Mouse (Mus musculus): ENCODE data around the gene Ndst2. TPM values are rescaled to one million over a fixed set of nuclear protein-coding genes. Genes with fewer than 3 reads are reported as not detected.
A peak's percentile ranks its signal among the peaks of the same experiment; 100 is the strongest.

Gene Ndst2
- polyA plus RNA-seq, 1 experiment from 2014 or later, result 9.6 TPM

GRCm38 (mm10) chr14:20735892-20736390 lies 1.6 kb upstream of the Ndst2 start:
- Histone ChIP-seq H3K27me3 (ENCODE audit: control insufficient read depth, insufficient read depth, low read length) (no peaks in the 10 kb centered on the region), H3K4me2 (replicated peaks; ENCODE audit: low read depth) (no peak overlapping the region), H3K27ac (replicated peaks) (0 out of 2 replicates have a peak overlapping the region, but pooled peaks have one; percentile 65), H3K36me3 (ENCODE audit: control insufficient read depth, insufficient read depth, low read length) (peaks cover 6% of the 10 kb centered on the region; the same call in 1 of the 2 replicates), H3K9ac (ENCODE audit: low read length) (peak overlapping the region; percentile 2; the same call in 1 of the 2 replicates), H3K9me3 (ENCODE audit: control insufficient read depth, low read length) (no peaks in the 10 kb centered on the region), H3K4me1 (replicated peaks; ENCODE audit: control insufficient read depth, insufficient read depth) (peaks cover 3% of the 10 kb centered on the region; the same call in 1 of the 2 replicates), H3K4me3 (ENCODE audit: low read depth, low read length) (no peak overlapping the region)
- 72% methylated on average over 13 of the region's 13 CpGs for WGBS
- TF ChIP-seq EP300 (optimal IDR thresholded peaks at IDR 0.05), result no peak
- TF ChIP-seq CTCF (IDR thresholded peaks at IDR 0.05; ENCODE audit: low read depth), result no peak
- ATAC-seq (ENCODE audit: low FRiP score, low TSS enrichment) (no peak), DNase-seq (ENCODE audit: low spot score) (no peak)

- DNase-seq (ENCODE audit: low spot score) (no peak), ATAC-seq (ENCODE audit: low FRiP score, low TSS enrichment) (no peak)
- peak overlapping the region; percentile 65 for H3K27ac ChIP-seq (replicated peaks)
- H3K27me3 ChIP-seq (ENCODE audit: control insufficient read depth, insufficient read depth, low read length), result no peaks in the 10 kb centered on the region
- peaks cover 3% of the 10 kb centered on the region; the same call in 1 of the 2 replicates for H3K4me1 ChIP-seq (replicated peaks; ENCODE audit: control insufficient read depth, insufficient read depth)
- TF ChIP-seq EP300 (optimal IDR thresholded peaks at IDR 0.05) (no peak), CTCF (IDR thresholded peaks at IDR 0.05; ENCODE audit: low read depth) (no peak)
- H3K9ac ChIP-seq (ENCODE audit: low read length), result no peak overlapping the region; the same call in 1 of the 2 replicates
- H3K4me3 ChIP-seq (ENCODE audit: low read depth, low read length), result no peak overlapping the region
- WGBS, result 42% methylated on average over 2 of the region's 2 CpGs
- peaks cover 5% of the 10 kb centered on the region for H3K36me3 ChIP-seq (ENCODE audit: control insufficient read depth, insufficient read depth, low read length)
- no peaks in the 10 kb centered on the region for H3K9me3 ChIP-seq (ENCODE audit: control insufficient read depth, low read length)
- H3K4me2 ChIP-seq (replicated peaks; ENCODE audit: low read depth), result no peak overlapping the region
Observed at GRCm38 (mm10) chr14:20735052-20735451, 690 bp upstream of the Ndst2 start.

- peak overlapping the region; percentile 89 for H3K4me3 ChIP-seq (ENCODE audit: low read depth, low read length)
- no peaks in the 10 kb centered on the region for H3K9me3 ChIP-seq (ENCODE audit: control insufficient read depth, low read length)
- no peak for DNase-seq (ENCODE audit: low spot score)
- H3K4me1 ChIP-seq (replicated peaks; ENCODE audit: control insufficient read depth, insufficient read depth), result peaks cover 3% of the 10 kb centered on the region; the same call in 1 of the 2 replicates
- no peak for TF ChIP-seq CTCF (IDR thresholded peaks at IDR 0.05; ENCODE audit: low read depth)
- TF ChIP-seq EP300 (optimal IDR thresholded peaks at IDR 0.05), result no peak
- peaks cover 17% of the 10 kb centered on the region for H3K36me3 ChIP-seq (ENCODE audit: control insufficient read depth, insufficient read depth, low read length)
- WGBS, result 32% methylated on average over 12 of the region's 12 CpGs
- ATAC-seq (ENCODE audit: low FRiP score, low TSS enrichment), result no peak
- H3K27ac ChIP-seq (replicated peaks), result peak overlapping the region; percentile 94
- peak overlapping the region; percentile 96 for H3K4me2 ChIP-seq (replicated peaks; ENCODE audit: low read depth)
- H3K9ac ChIP-seq (ENCODE audit: low read length), result peak overlapping the region; percentile 96
- no peaks in the 10 kb centered on the region for H3K27me3 ChIP-seq (ENCODE audit: control insufficient read depth, insufficient read depth, low read length)
Observed at GRCm38 (mm10) chr14:20733041-20733951, 1.1 kb downstream of the Ndst2 start.

- 68% methylated on average over 9 of the region's 9 CpGs for WGBS
Observed at GRCm38 (mm10) chr14:20730853-20731602, 3.3 kb downstream of the Ndst2 start.

GRCm38 (mm10) chr14:20729871-20730270 lies 4.5 kb downstream of the Ndst2 start:
- Histone ChIP-seq H3K9me3 (ENCODE audit: control insufficient read depth, low read length) (no peaks in the 10 kb centered on the region), H3K4me3 (ENCODE audit: low read depth, low read length) (no peak overlapping the region), H3K36me3 (ENCODE audit: control insufficient read depth, insufficient read depth, low read length) (peaks cover 35% of the 10 kb centered on the region), H3K9ac (ENCODE audit: low read length) (no peak overlapping the region), H3K27me3 (ENCODE audit: control insufficient read depth, insufficient read depth, low read length) (no peaks in the 10 kb centered on the region), H3K27ac (replicated peaks) (no peak overlapping the region), H3K4me2 (replicated peaks; ENCODE audit: low read depth) (no peak overlapping the region), H3K4me1 (replicated peaks; ENCODE audit: control insufficient read depth, insufficient read depth) (no peaks in the 10 kb centered on the region)
- TF ChIP-seq EP300 (optimal IDR thresholded peaks at IDR 0.05) (no peak), CTCF (IDR thresholded peaks at IDR 0.05; ENCODE audit: low read depth) (no peak)
- DNase-seq (ENCODE audit: low spot score) (no peak), ATAC-seq (ENCODE audit: low FRiP score, low TSS enrichment) (no peak)
- WGBS, result 92% methylated on average over 9 of the region's 9 CpGs

More at GRCm38 (mm10) chr14:20730853-20731602, 3.3 kb downstream of the Ndst2 start:
- H3K36me3 ChIP-seq (ENCODE audit: control insufficient read depth, insufficient read depth, low read length), result peaks cover 25% of the 10 kb centered on the region
- TF ChIP-seq EP300 (optimal IDR thresholded peaks at IDR 0.05) (no peak), CTCF (IDR thresholded peaks at IDR 0.05; ENCODE audit: low read depth) (no peak)
- ATAC-seq (ENCODE audit: low FRiP score, low TSS enrichment) (no peak), DNase-seq (ENCODE audit: low spot score) (no peak)
- no peak overlapping the region for H3K9ac ChIP-seq (ENCODE audit: low read length)
- no peak overlapping the region for H3K4me2 ChIP-seq (replicated peaks; ENCODE audit: low read depth)
- no peak overlapping the region for H3K4me3 ChIP-seq (ENCODE audit: low read depth, low read length)
- no peaks in the 10 kb centered on the region for H3K27me3 ChIP-seq (ENCODE audit: control insufficient read depth, insufficient read depth, low read length)
- no peak overlapping the region for H3K27ac ChIP-seq (replicated peaks)
- no peaks in the 10 kb centered on the region for H3K9me3 ChIP-seq (ENCODE audit: control insufficient read depth, low read length)
- H3K4me1 ChIP-seq (replicated peaks; ENCODE audit: control insufficient read depth, insufficient read depth), result 0 out of 2 replicates have a peak, but pooled peaks cover 3% of the 10 kb centered on the region
